Mouse (Mus musculus): ENCODE measurements around the gene Arid4a.
A peak's percentile ranks its signal among the peaks of the same experiment; 100 is the strongest.

Gene Arid4a

GRCm38 (mm10) chr12:71015363-71016210 is at the start of gene Arid4a:
Gene Arid4a, plus strand, starts transcription at chr12:71015990.
- peak; percentile 100 for DNase-seq (ENCODE audit: low read depth, low spot score)

DNA sequence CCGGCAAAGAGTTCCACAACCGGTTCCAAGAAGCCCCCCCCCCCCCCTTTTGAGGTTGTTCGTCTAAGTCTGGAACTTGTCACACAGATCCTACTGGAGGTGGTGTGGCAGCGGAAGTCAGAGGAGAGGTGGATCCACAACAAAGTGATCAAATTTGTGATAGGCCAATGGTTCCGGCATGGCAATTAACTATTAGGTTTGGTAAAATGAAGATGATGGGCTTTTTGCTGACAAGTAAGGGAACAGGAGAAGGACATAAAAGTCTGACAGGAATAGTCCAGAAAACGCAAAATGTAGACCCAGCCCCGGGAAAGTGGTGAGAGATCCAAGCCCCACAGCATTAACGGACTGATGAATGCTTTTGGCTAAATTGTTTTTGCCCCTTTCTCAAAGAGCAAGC is 48.2 kb upstream of the Arid4a start:
- DNase-seq (ENCODE audit: low read depth, low spot score) = no peak

GRCm38 (mm10) chr12:70968141-70968790 is 47.5 kb upstream of the Arid4a start:
- DNase-seq (ENCODE audit: low read depth, low spot score) = peak; percentile 92

- peak; percentile 97 for DNase-seq (ENCODE audit: low read depth, low spot score)
Observed at GRCm38 (mm10) chr12:70968791-70969307, 46.9 kb upstream of the Arid4a start.

DNA sequence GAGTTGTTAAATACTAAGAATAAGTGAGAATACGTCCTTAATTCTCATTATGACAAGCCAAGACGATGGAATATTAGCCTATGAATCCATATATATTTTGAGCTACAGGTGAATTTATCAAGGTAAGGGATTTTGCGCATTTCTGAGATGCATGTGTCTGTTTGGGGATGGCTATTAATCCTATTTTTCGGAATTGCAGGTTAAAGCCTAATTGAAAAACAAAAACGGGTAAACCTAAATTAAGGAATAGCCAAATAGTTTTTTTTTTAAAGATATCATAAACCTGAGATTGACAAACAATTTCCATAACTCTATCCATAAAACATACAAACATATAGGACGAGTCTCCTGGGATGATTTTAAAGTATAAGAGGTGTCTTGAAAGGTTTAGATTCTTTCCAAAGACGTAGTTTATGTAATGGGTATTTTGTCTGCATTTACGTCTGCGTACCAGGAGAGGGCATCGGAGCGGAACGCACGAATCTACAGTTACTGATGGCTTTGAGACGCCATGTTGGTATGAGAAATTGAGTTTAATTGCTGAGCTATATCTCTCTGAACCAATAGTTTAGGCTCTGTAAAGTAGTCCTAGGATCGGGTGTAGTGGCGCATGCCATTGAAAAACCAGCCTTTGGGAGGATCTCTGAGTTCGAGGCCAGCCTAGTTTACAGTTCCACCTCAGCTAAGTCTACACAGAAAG is 46.2 kb upstream of the Arid4a start:
- DNase-seq (ENCODE audit: low read depth, low spot score) = peak; percentile 93

- DNase-seq (ENCODE audit: low read depth, low spot score) = no peak
Observed at GRCm38 (mm10) chr12:70973831-70974230, 42.0 kb upstream of the Arid4a start.

GRCm38 (mm10) chr12:70974441-70975266 is 41.1 kb upstream of the Arid4a start, which contains the start of gene Psma3:
Gene Psma3, plus strand, starts transcription at chr12:70974621.
- DNase-seq (ENCODE audit: low read depth, low spot score) = peak; percentile 97

DNA sequence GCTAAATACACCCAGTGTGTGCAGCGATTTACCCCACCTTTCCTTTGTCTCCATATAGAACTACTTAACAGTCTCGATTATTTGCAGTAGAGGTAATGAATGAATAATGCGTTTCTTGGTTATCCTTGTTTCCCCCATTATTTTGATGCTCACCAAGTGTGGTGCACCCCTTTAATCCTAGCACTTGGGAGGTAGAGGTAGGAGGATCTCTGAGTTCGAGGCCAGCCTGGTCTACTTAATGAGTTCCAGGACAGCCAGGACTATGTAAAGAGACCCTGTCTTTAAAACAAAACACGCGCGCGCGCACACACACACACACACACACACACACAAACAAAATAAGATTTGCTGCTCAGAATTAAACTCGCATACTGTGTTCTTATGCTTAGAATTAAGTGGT is 40.4 kb upstream of the Arid4a start:
- peak; percentile 44 for DNase-seq (ENCODE audit: low read depth, low spot score)

GRCm38 (mm10) chr12:70975891-70976290 is 39.9 kb upstream of the Arid4a start:
- peak; percentile 59 for DNase-seq (ENCODE audit: low read depth, low spot score)

DNA sequence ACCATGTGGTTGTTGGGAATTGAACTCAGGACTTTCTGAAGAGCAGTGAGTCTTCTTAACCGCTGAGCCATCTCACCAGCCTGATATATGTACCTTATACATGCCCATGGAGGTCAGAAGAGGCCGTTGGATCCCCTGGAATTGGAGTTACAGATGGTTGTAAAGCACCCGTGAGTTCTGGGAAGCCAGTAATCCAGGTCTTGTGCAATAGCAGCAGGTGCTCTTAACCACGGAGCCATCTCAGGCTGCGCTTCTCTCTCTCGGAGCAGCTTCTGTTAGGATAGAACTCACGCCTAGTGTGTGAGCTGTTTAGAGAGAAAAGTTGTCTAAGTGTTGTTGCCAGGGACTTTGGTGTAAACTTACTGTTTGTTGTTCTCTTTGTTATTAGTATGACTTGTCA is 37.4 kb upstream of the Arid4a start:
- no peak for DNase-seq (ENCODE audit: low read depth, low spot score)

- no peak for DNase-seq (ENCODE audit: low read depth, low spot score)
Observed at GRCm38 (mm10) chr12:70984855-70985550, 30.8 kb upstream of the Arid4a start.

- DNase-seq (ENCODE audit: low read depth, low spot score) = no peak
Observed at GRCm38 (mm10) chr12:70997225-70997624, 18.6 kb upstream of the Arid4a start.

- DNase-seq (ENCODE audit: low read depth, low spot score) = peak; percentile 43
Observed at GRCm38 (mm10) chr12:70999423-70999903, 16.3 kb upstream of the Arid4a start.

- no peak for DNase-seq (ENCODE audit: low read depth, low spot score)
Observed at GRCm38 (mm10) chr12:71000344-71000743, 15.4 kb upstream of the Arid4a start.

- DNase-seq (ENCODE audit: low read depth, low spot score) = no peak
Observed at GRCm38 (mm10) chr12:71001456-71001855, 14.3 kb upstream of the Arid4a start.

- no peak for DNase-seq (ENCODE audit: low read depth, low spot score)
Observed at GRCm38 (mm10) chr12:71003760-71004426, 11.9 kb upstream of the Arid4a start.

DNA sequence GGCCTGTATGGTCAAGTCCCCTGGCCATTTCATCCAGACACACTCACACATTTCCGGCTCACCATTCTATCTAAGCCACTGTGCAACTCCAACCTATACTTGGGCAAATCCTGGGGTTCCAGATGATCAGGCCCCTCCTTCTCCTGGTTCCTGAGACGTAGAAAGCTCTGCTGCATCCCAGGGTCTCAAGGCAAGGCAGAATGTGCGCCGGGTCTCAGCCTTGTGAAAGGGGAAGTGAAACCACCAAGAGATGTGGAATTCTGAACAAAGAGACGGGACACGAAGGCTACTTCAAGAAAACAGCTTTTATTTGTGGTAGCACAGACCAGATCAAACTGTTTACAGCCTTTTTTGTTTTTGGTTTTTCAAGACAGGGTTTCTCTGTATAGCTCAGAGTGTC is 9.6 kb upstream of the Arid4a start:
- no peak for DNase-seq (ENCODE audit: low read depth, low spot score)

GRCm38 (mm10) chr12:71006901-71007300 is 8.9 kb upstream of the Arid4a start:
- DNase-seq (ENCODE audit: low read depth, low spot score) = no peak

DNA sequence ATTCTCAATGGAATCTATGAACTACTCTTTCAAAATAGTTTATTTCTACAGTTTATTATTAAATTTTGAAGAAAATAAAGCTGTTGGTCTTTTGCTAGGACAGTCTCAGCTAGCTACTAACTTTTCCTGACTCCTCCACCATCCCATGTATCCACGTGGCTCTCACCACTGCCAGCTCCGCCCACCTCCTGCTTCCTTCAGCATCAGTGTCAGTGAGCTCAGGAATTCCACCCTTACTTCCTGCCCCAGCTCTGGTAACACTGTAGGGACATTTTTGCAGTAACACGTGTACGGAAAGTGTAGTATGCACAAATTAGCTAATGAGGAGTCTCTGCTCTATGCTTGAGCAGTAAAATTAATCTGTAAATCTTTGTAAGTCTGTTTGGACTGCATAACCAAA is 6.0 kb upstream of the Arid4a start:
- peak; percentile 44 for DNase-seq (ENCODE audit: low read depth, low spot score)

GRCm38 (mm10) chr12:71014845-71015362 is 886 bp upstream of the Arid4a start:
- peak; percentile 45 for DNase-seq (ENCODE audit: low read depth, low spot score)
